9 mouse cellular contexts compared by ENCODE assay signal in the genomic region with DNA sequence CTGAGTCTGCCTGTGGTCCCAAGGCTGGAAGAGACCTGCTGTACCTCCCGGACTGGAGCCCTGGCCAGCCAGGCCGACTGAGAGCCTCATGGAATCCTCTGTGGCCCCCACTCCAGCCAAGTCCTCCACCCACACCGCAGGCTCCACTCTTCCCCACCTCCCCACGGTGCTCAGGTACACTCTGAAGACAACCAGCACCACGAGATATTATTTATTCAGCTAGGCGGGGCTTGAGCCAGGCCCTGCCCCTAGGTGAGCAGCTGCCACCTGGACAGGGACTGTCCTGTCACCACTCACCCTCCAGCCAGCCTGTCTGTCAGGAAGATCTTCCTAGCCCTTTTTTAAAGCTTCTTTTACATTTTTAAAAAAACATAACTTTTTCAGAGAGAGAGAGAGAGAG. TPM values are rescaled to one million over a fixed set of nuclear protein-coding genes. Genes with fewer than 3 reads are reported as not detected.
A peak's percentile ranks its signal among the peaks of the same experiment; 100 is the strongest.
DNase-seq lines count a peak whose midpoint lies in the region; ATAC-seq and TF ChIP-seq lines count a peak whose summit lies in the region.
"Had no signal": no experiment of that assay in that cellular context is flagged by ENCODE, and none has a peak within 500 bp of the region (broad histone marks: within the 10 kb centered on the region; RNA-seq: fewer than 3 reads in every experiment).

No protein-coding gene starts in this region.

- peaks cover 40% of the 10 kb centered on the region for H3K36me3 ChIP-seq in midbrain, embryonic 10.5 days
- no peaks in the 10 kb centered on the region for H3K36me3 ChIP-seq in midbrain, postnatal 0 days (ENCODE audit: insufficient read depth, low read length)
- H3K36me3 ChIP-seq in embryonic facial prominence, embryonic 15.5 days = 0 out of 2 replicates have a peak, but pooled peaks cover 6% of the 10 kb centered on the region
- 0 out of 2 replicates have a peak, but pooled peaks cover 3% of the 10 kb centered on the region for H3K36me3 ChIP-seq in intestine, embryonic 15.5 days
- H3K36me3 ChIP-seq in neural tube, embryonic 12.5 days = peaks cover 4% of the 10 kb centered on the region; the same call in 1 of the 2 replicates

- H3K9me3 ChIP-seq in midbrain, embryonic 10.5 days (replicated peaks) = peaks cover 28% of the 10 kb centered on the region
- H3K9me3 ChIP-seq in midbrain, postnatal 0 days (ENCODE audit: low read length) = no peaks in the 10 kb centered on the region
- H3K9me3 ChIP-seq in embryonic facial prominence, embryonic 15.5 days (replicated peaks) = no peaks in the 10 kb centered on the region
- H3K9me3 ChIP-seq in intestine, embryonic 15.5 days = no peaks in the 10 kb centered on the region
- H3K9me3 ChIP-seq in neural tube, embryonic 12.5 days = peaks cover 10% of the 10 kb centered on the region; the same call in 1 of the 2 replicates

- H3K4me3 ChIP-seq in midbrain, embryonic 10.5 days = peak overlapping the region; percentile 87
- H3K4me3 ChIP-seq in midbrain, postnatal 0 days (ENCODE audit: low read depth, low read length) = no peak overlapping the region
- H3K4me3 ChIP-seq in embryonic facial prominence, embryonic 15.5 days (replicated peaks) = peak overlapping the region; percentile 79
- H3K4me3 ChIP-seq in intestine, embryonic 15.5 days (replicated peaks) = peak overlapping the region; percentile 56
- H3K4me3 ChIP-seq in neural tube, embryonic 12.5 days = no peak overlapping the region

- no peak overlapping the region for H3K27ac ChIP-seq in midbrain, embryonic 10.5 days (replicated peaks)
- H3K27ac ChIP-seq in midbrain, postnatal 0 days (ENCODE audit: low read depth, low read length) = no peak overlapping the region
- H3K27ac ChIP-seq in embryonic facial prominence, embryonic 15.5 days (replicated peaks) = no peak overlapping the region
- no peak overlapping the region for H3K27ac ChIP-seq in intestine, embryonic 15.5 days
- no peak overlapping the region for H3K27ac ChIP-seq in neural tube, embryonic 12.5 days

- DNase-seq in midbrain, embryonic 10.5 days (ENCODE audit: low spot score) = no peak
- no peak for DNase-seq in midbrain, postnatal 0 days (ENCODE audit: low spot score)
- DNase-seq in urinary bladder, adult 18-20 months (ENCODE audit: low spot score in 2 of 2) = no peak
- DNase-seq in adrenal gland, adult 8-10 months = no peak
- DNase-seq in retina, embryonic 14.5 days (ENCODE audit: low spot score) = no peak
- DNase-seq: layer of hippocampus, adult 9-11 months had no signal

- no peak for ATAC-seq in midbrain, postnatal 0 days (ENCODE audit: low FRiP score)
- no peak for ATAC-seq in embryonic facial prominence, embryonic 15.5 days (ENCODE audit: insufficient number of reproducible peaks, low FRiP score, low TSS enrichment, low read depth)
- peak; percentile 39; the same call in 1 of the 2 replicates for ATAC-seq in intestine, embryonic 15.5 days
- no peak for ATAC-seq in neural tube, embryonic 12.5 days (ENCODE audit: low FRiP score, low read depth)

- no peak overlapping the region for H3K4me2 ChIP-seq in midbrain, postnatal 0 days (ENCODE audit: low read depth, low read length, poor library complexity, severe bottlenecking)
- peak overlapping the region; percentile 85 for H3K4me2 ChIP-seq in embryonic facial prominence, embryonic 15.5 days (replicated peaks)
- peak overlapping the region; percentile 62 for H3K4me2 ChIP-seq in intestine, embryonic 15.5 days (replicated peaks)
- peak overlapping the region; percentile 77 for H3K4me2 ChIP-seq in neural tube, embryonic 12.5 days (replicated peaks)

- no peak for TF ChIP-seq CTCF in midbrain, postnatal 0 days (IDR thresholded peaks at IDR 0.05)

- H3K9ac ChIP-seq in midbrain, postnatal 0 days (replicated peaks; ENCODE audit: low read length, poor library complexity, severe bottlenecking) = no peak overlapping the region
- no peak overlapping the region for H3K9ac ChIP-seq in embryonic facial prominence, embryonic 15.5 days
- no peak overlapping the region; the same call in 1 of the 2 replicates for H3K9ac ChIP-seq in intestine, embryonic 15.5 days
- no peak overlapping the region for H3K9ac ChIP-seq in neural tube, embryonic 12.5 days

- WGBS in midbrain, embryonic 10.5 days = 84% methylated on average over 6 of the region's 6 CpGs
- WGBS in midbrain, postnatal 0 days = 83% methylated on average over 6 of the region's 6 CpGs
- WGBS in embryonic facial prominence, embryonic 15.5 days = 71% methylated on average over 6 of the region's 6 CpGs
- 70% methylated on average over 6 of the region's 6 CpGs for WGBS in intestine, embryonic 15.5 days
- 82% methylated on average over 6 of the region's 6 CpGs for WGBS in neural tube, embryonic 12.5 days

- no peaks in the 10 kb centered on the region for H3K27me3 ChIP-seq in midbrain, embryonic 10.5 days (ENCODE audit: low read depth, poor library complexity, severe bottlenecking)
- no peaks in the 10 kb centered on the region for H3K27me3 ChIP-seq in midbrain, postnatal 0 days (ENCODE audit: insufficient read depth, low read length)
- no peaks in the 10 kb centered on the region for H3K27me3 ChIP-seq in embryonic facial prominence, embryonic 15.5 days
- H3K27me3 ChIP-seq in intestine, embryonic 15.5 days (replicated peaks) = no peaks in the 10 kb centered on the region
- no peaks in the 10 kb centered on the region for H3K27me3 ChIP-seq in neural tube, embryonic 12.5 days (replicated peaks)

- H3K4me1 ChIP-seq in midbrain, embryonic 10.5 days = peaks cover 11% of the 10 kb centered on the region
- H3K4me1 ChIP-seq in midbrain, postnatal 0 days (ENCODE audit: insufficient read depth, low read length) = no peaks in the 10 kb centered on the region
- H3K4me1 ChIP-seq in embryonic facial prominence, embryonic 15.5 days = peaks cover 10% of the 10 kb centered on the region
- peaks cover 9% of the 10 kb centered on the region; the same call in 1 of the 2 replicates for H3K4me1 ChIP-seq in intestine, embryonic 15.5 days (replicated peaks)
- peaks cover 9% of the 10 kb centered on the region; the same call in 1 of the 2 replicates for H3K4me1 ChIP-seq in neural tube, embryonic 12.5 days

RNA-seq across cellular contexts. Expression of gene Shcbp1, which starts 1.1 kb away (rescaled TPM):
- polyA plus RNA-seq in midbrain, embryonic 10.5 days (2016; fragmentation: Nextera tagmentation; extraction: Ambion mirVana) = 82.0 and 93.2 TPM in 2 replicates
- total RNA-seq in midbrain, postnatal 0 days (2014; rRNA removed) = 2.5 and 2.6 TPM in 2 replicates
- 3.6 and 3.7 TPM in 2 replicates for polyA plus RNA-seq in midbrain, postnatal 0 days (2015; fragmentation: Nextera tagmentation; extraction: Ambion mirVana)
- polyA plus RNA-seq in embryonic facial prominence, embryonic 15.5 days (2015; fragmentation: Nextera tagmentation; extraction: Ambion mirVana) = 50.8 and 51.8 TPM in 2 replicates
- 58.7 and 69.6 TPM in 2 replicates for polyA plus RNA-seq in intestine, embryonic 15.5 days (2015; fragmentation: Nextera tagmentation; extraction: Ambion mirVana)
- polyA plus RNA-seq in neural tube, embryonic 12.5 days (2016; fragmentation: Nextera tagmentation; extraction: Ambion mirVana) = 44.4 and 45.7 TPM in 2 replicates
- 1 to 10 TPM in 1 of 4 experiments, under 1 TPM in 3; 0.51 to 1.9 (median 0.83) TPM for total RNA-seq in adrenal gland, adult 8-10 months (2022)

Comparison
In these comparisons a context has a peak if more than half of its experiments do, and no peak if none do; other contexts are left out.
1. H3K4me3 ChIP-seq: peak in midbrain, embryonic 10.5 days (single experiment), embryonic facial prominence, embryonic 15.5 days (single experiment) and intestine, embryonic 15.5 days (single experiment); none in midbrain, postnatal 0 days (single experiment) and neural tube, embryonic 12.5 days (single experiment).